In the genomic region with DNA sequence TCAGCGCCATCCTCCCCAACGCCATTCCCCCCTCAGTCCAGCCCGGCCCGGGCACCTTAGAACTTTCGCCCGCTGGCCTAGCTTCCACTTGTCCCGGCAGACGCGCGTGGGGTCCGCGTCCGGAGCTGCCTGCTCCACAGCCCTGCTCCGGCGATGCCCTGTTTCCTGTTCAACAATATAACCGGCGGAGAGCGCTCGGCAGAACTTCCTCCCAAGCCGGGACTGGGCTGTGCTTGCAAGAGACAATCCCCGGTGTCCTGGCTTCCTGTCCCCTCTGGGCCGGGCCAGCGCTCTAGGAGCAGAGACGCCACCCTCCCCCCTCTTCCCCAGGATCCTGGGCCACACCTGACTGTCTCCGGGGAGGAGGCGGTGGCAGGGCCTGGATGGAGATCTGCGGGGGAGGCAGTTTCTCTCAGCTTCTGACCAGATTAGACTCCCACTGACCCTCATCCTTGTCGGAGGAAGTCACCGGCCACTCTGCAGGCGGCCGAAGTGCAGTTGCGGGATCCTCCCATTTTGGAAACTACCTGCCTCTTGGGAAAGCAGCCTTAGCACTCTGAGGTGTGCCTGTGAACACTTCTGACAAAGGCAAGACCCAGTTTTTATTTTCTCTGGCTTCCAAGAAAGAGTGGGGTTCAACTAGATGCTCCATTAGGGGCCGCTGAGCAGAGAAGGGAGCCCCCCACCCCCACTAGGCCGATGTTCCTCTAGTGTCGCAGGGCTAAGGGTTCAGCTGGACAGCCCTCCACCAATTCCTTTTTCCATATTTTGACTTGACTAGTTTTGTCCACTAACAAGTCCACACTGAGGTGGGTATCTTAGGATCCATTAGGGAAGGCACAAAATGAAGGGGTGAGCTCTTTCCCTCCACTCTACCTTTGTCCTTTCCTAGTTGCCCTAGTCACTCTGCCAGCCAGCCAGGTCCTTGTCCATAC, we compare ENCODE assay signal across 8 mouse cellular contexts. TPM values are rescaled to one million over a fixed set of nuclear protein-coding genes. Genes with fewer than 3 reads are reported as not detected.
DNase-seq lines count a peak whose midpoint lies in the region; ATAC-seq and TF ChIP-seq lines count a peak whose summit lies in the region.

Arhgap27 (minus strand) TSS at position 479 of the 935 bp plus-strand sequence.

- peaks cover 40 to 94% of the 10 kb centered on the region in 2 experiments for H3K36me3 ChIP-seq in CH12.LX (replicated peaks in 1 of 2; ENCODE audit: control insufficient read depth in 1 of 2, insufficient read depth in 1 of 2, low read length in 1 of 2)
- peaks cover 12% of the 10 kb centered on the region for H3K36me3 ChIP-seq in forebrain, embryonic 12.5 days (replicated peaks)

- no peaks in the 10 kb centered on the region for H3K79me2 ChIP-seq in CH12.LX (replicated peaks; ENCODE audit: control insufficient read depth, extremely low read depth, insufficient read depth, poor library complexity, severe bottlenecking)

- 2% methylated on average over 35 of the region's 35 CpGs for WGBS in forebrain, embryonic 12.5 days

- no peak for TF ChIP-seq RAD21 in CH12.LX (IDR thresholded peaks at IDR 0.05; ENCODE audit: low read depth, low read length)

- H3K4me1 ChIP-seq in CH12.LX (ENCODE audit: control insufficient read depth in 1 of 2, insufficient read depth in 2 of 2) = peaks cover 0 to 27% of the 10 kb centered on the region in 2 experiments; a peak in 2 of 4 replicates
- H3K4me1 ChIP-seq in forebrain, embryonic 12.5 days = peaks cover 40% of the 10 kb centered on the region

- in situ Hi-C loops in CH12.LX (cut with MboI; ENCODE audit: low pct_ligation_motif_present, low pct_unique_long_range_greater_than_20kb, low sequenced_read_pairs) = no loop called here

- TF ChIP-seq EP300 in CH12.LX (IDR thresholded peaks at IDR 0.05; ENCODE audit: low read length) = no peak

- no peak for TF ChIP-seq CTCF in CH12.LX (conservative IDR thresholded peaks at IDR 0.05 in 1 of 2, IDR thresholded peaks at IDR 0.05 in 1 of 2; ENCODE audit: low read depth in 2 of 2, low read length in 2 of 2)

- no peak within 1 kb of the TSS for H3K4me3 ChIP-seq in CH12.LX (replicated peaks in 1 of 3; ENCODE audit: low read depth in 2 of 3, low read length in 2 of 3, poor library complexity in 1 of 3)
- H3K4me3 ChIP-seq in forebrain, embryonic 12.5 days (replicated peaks) = peak within 1 kb of the TSS; percentile 36

- no peak for TF ChIP-seq POLR2A in CH12.LX (IDR thresholded peaks at IDR 0.05; ENCODE audit: low read depth, low read length)

- H3K27me3 ChIP-seq in CH12.LX (replicated peaks) = no peaks in the 10 kb centered on the region
- peaks cover 81% of the 10 kb centered on the region for H3K27me3 ChIP-seq in forebrain, embryonic 12.5 days

- no peak within 1 kb of the TSS for H3K27ac ChIP-seq in CH12.LX (ENCODE audit: insufficient read depth, low read depth)
- H3K27ac ChIP-seq in forebrain, embryonic 12.5 days = no peak within 1 kb of the TSS

- H3K9ac ChIP-seq in CH12.LX (ENCODE audit: insufficient read depth, low read depth) = no peak within 1 kb of the TSS
- H3K9ac ChIP-seq in forebrain, embryonic 12.5 days = peak within 1 kb of the TSS; percentile 41

- no peak for DNase-seq in CH12.LX (ENCODE audit: extremely low read depth)
- DNase-seq in adrenal gland, postnatal 10 days = peak; percentile 78
- peak; percentile 83 to 84 for DNase-seq in heart, postnatal 10 days
- DNase-seq in kidney, postnatal 36 days = peak; percentile 89 to 92
- DNase-seq in lung, postnatal 10 days = peak; percentile 91
- DNase-seq in ovary, postnatal 36 days (ENCODE audit: low spot score) = peak; percentile 62
- peak; percentile 78 for DNase-seq in yolk sac, embryonic 10.5 days (ENCODE audit: low spot score)

- intact Hi-C loops in heart, postnatal 10 days (cut with DNase I) = loop anchor here (10.0 kb wide), 1 partner anchor 101 kb away; no protein-coding TSS in a partner anchor

- H3K4me2 ChIP-seq in CH12.LX (ENCODE audit: insufficient read depth, low read depth, poor library complexity, severe bottlenecking) = no peak within 1 kb of the TSS
- peak within 1 kb of the TSS; percentile 52 for H3K4me2 ChIP-seq in forebrain, embryonic 12.5 days

- no peak for ATAC-seq in forebrain, embryonic 12.5 days (ENCODE audit: low FRiP score)

- peaks cover 39% of the 10 kb centered on the region for H3K9me3 ChIP-seq in CH12.LX (replicated peaks; ENCODE audit: low read length)
- no peaks in the 10 kb centered on the region for H3K9me3 ChIP-seq in forebrain, embryonic 12.5 days

- dilution Hi-C loops in CH12.LX (cut with MboI; ENCODE audit: extremely low pct_ligation_motif_present, extremely low pct_unique_long_range_greater_than_20kb, low sequenced_read_pairs) = no loop called here

TF ChIP-seq in CH12.LX, 34 proteins besides CTCF, POLR2A, EP300 and RAD21:
- no peak for TF ChIP-seq USF2 (conservative IDR thresholded peaks at IDR 0.05; ENCODE audit: low read depth, low read length)
- no peak for TF ChIP-seq MAZ (IDR thresholded peaks at IDR 0.05; ENCODE audit: low read depth, low read length)
- no peak for TF ChIP-seq SMC3 (IDR thresholded peaks at IDR 0.05; ENCODE audit: low read depth, low read length)
- no peak for TF ChIP-seq GABPA (IDR thresholded peaks at IDR 0.05; ENCODE audit: insufficient replicate concordance, low read depth, low read length)
- TF ChIP-seq MAFK (IDR thresholded peaks at IDR 0.05; ENCODE audit: insufficient replicate concordance, low read length) = no peak
- TF ChIP-seq MXI1 (IDR thresholded peaks at IDR 0.05; ENCODE audit: low read depth, low read length) = no peak
- TF ChIP-seq JUN (IDR thresholded peaks at IDR 0.05; ENCODE audit: insufficient read depth, low read depth, low read length) = no peak
- TF ChIP-seq TBP (conservative IDR thresholded peaks at IDR 0.05; ENCODE audit: low read depth, low read length) = no peak
- no peak for TF ChIP-seq ZNF384 (IDR thresholded peaks at IDR 0.05; ENCODE audit: low read depth, low read length)
- no peak for TF ChIP-seq ELF1 (IDR thresholded peaks at IDR 0.05; ENCODE audit: low read depth, low read length)
- no peak for TF ChIP-seq MAX (IDR thresholded peaks at IDR 0.05; ENCODE audit: low read length)
- TF ChIP-seq KAT2A (IDR thresholded peaks at IDR 0.05; ENCODE audit: insufficient replicate concordance, low read length) = no peak
- no peak for TF ChIP-seq CHD1 (IDR thresholded peaks at IDR 0.05; ENCODE audit: low read depth, low read length)
- no peak for TF ChIP-seq UBTF (IDR thresholded peaks at IDR 0.05; ENCODE audit: low read depth, low read length)
- no peak for TF ChIP-seq NELFE (IDR thresholded peaks at IDR 0.05; ENCODE audit: low read depth, low read length)
- no peak for TF ChIP-seq RCOR1 (conservative IDR thresholded peaks at IDR 0.05; ENCODE audit: low read depth, low read length)
- TF ChIP-seq JUND (conservative IDR thresholded peaks at IDR 0.05; ENCODE audit: low read depth, low read length) = no peak

RNA-seq across cellular contexts. Expression of gene Arhgap27, which starts in this region (rescaled TPM):
- total RNA-seq in CH12.LX (2012; rRNA removed) (24.4 and 26.1 TPM in 2 replicates), CH12.LX (2014; rRNA removed) (11.4 and 11.8 TPM in 2 replicates)
- 26.7 and 30.9 TPM in 2 replicates for polyA plus RNA-seq in CH12.LX (2012; ENCODE audit: insufficient read length, low read depth)
- total RNA-seq in adrenal gland, postnatal 10 days (2021) = 10 to 100 TPM; 23.1 to 24.5 TPM
- 3.2 and 3.7 TPM in 2 replicates for polyA plus RNA-seq in forebrain, embryonic 12.5 days (2016; fragmentation: Nextera tagmentation; extraction: Ambion mirVana)
- total RNA-seq in heart, postnatal 10 days (2021) = 10 to 100 TPM; 28.6 to 34.3 TPM
